Mouse (Mus musculus): ENCODE data around the gene Rhot1. TPM values are rescaled to one million over a fixed set of nuclear protein-coding genes. Genes with fewer than 3 reads are reported as not detected.
A peak's percentile ranks its signal among the peaks of the same experiment; 100 is the strongest.
"Not testable (repeated sequence)": the region's sequence is repeated elsewhere in the genome, so short reads cannot be mapped to it uniquely, and the experiment has no call there.

Rhot1 gene
- polyA plus RNA-seq, 1 experiment: 24.9 TPM

DNA sequence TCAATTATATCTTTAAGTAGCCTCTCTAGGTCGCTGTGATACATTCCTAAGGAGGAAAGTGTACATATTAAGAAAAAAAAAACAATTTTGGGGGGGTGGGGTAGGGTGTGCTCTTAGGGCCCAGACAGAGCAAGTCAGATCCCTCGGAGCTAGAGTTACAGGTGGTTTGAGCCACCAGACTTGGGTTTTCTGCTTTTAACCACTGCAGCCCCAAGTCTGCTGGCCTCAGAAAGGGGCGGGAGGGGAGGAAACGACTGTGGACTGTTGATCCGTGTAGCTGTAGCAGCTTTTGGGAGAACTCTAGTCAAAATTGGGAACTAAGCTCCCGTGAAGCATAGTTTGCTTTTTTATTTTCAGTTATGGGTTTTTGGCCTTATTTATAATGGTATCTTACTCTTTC, 1.5 kb downstream of the Rhot1 start:
- Histone ChIP-seq H3K36me3 (ENCODE audit: control insufficient read depth, insufficient read depth) (no peaks in the 10 kb centered on the region), H3K4me2 (ENCODE audit: low read depth) (peak overlapping the region; percentile 86), H3ac (ENCODE audit: control insufficient read depth, insufficient read length) (no peak overlapping the region), H3K4me3 (peak overlapping the region; percentile 80), H3K27me3 (ENCODE audit: control insufficient read depth, insufficient read depth, insufficient read length) (no peaks in the 10 kb centered on the region), H3K79me2 (ENCODE audit: control insufficient read depth, insufficient read depth) (peaks cover 57% of the 10 kb centered on the region)
- TF ChIP-seq POLR2A (IDR thresholded peaks at IDR 0.05; ENCODE audit: insufficient read length, low read depth) (no peak), MAX (IDR thresholded peaks at IDR 0.05; ENCODE audit: low read depth) (no peak), E2F4 (IDR thresholded peaks at IDR 0.05; ENCODE audit: insufficient read depth) (no peak), SRF (IDR thresholded peaks at IDR 0.05; ENCODE audit: control insufficient read depth, insufficient read length, low read depth) (no peak), CEBPB (IDR thresholded peaks at IDR 0.05; ENCODE audit: insufficient read depth, poor library complexity, severe bottlenecking) (no peak), MYOG (IDR thresholded peaks at IDR 0.05; ENCODE audit: control insufficient read depth in 1 of 3, insufficient read depth in 1 of 3, insufficient read length in 2 of 3, low read depth in 2 of 3) (no peak), REST (IDR thresholded peaks at IDR 0.05; ENCODE audit: insufficient read depth, insufficient read length) (no peak), TCF12 (IDR thresholded peaks at IDR 0.05; ENCODE audit: insufficient read depth, poor library complexity, severe bottlenecking) (no peak), TCF3 (IDR thresholded peaks at IDR 0.05; ENCODE audit: insufficient read length, low read depth) (no peak), MYOD1 (IDR thresholded peaks at IDR 0.05; ENCODE audit: control insufficient read depth in 1 of 3, insufficient read length in 2 of 3, low read depth in 2 of 3) (no peak), POLR2AphosphoS2 (IDR thresholded peaks at IDR 0.05; ENCODE audit: insufficient read length, low read depth) (no peak), USF1 (IDR thresholded peaks at IDR 0.05; ENCODE audit: low read depth) (no peak)

DNA sequence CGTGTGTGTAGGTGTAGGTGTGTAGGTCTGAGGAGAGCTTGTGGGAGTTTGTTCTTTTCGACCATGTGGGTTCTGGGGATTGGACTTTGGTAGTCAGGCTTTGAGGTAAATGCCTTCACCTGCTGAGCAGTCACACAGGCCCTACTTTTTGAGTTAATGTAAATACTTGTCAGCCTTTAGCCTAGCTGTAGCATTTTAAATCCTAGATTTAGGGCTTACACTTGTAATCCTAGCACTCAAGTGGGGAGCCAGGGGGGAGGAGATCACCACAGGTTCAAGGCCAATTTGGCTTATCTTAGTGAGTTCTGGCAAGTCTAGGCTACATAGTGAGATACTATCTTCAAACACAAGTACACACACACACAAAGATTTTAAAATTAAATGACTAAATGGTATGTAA, 3.5 kb downstream of the Rhot1 start:
- no peak for TF ChIP-seq POLR2A (IDR thresholded peaks at IDR 0.05; ENCODE audit: insufficient read length, low read depth)
- Histone ChIP-seq H3K27me3 (ENCODE audit: control insufficient read depth, insufficient read depth, insufficient read length) (no peaks in the 10 kb centered on the region), H3K4me2 (ENCODE audit: low read depth) (no peak overlapping the region), H3ac (ENCODE audit: control insufficient read depth, insufficient read length) (no peak overlapping the region), H3K79me2 (ENCODE audit: control insufficient read depth, insufficient read depth) (peaks cover 76% of the 10 kb centered on the region), H3K4me3 (no peak overlapping the region), H3K36me3 (ENCODE audit: control insufficient read depth, insufficient read depth) (peaks cover 5% of the 10 kb centered on the region)

DNA sequence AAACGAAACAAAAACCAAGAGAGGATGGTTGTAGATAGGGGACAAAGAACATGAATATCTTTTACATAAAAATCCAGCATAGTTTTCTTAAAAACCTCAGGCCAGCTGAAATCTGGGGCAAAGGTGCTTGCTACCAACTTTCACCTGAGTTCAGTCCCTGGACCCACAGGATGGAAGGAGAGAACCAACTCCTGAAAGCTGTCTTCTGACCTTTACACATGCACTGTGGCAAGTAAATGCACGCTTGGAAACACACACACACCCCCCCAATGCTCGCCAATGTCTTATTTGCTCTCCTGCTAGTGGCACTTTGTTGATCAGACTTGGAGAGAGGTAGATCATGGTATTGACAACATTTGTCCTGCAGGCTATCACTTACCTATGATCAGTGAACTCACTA, 6.5 kb downstream of the Rhot1 start:
- no peak for TF ChIP-seq TCF3 (IDR thresholded peaks at IDR 0.05; ENCODE audit: insufficient read length, low read depth)
- no peak for TF ChIP-seq MYOG (IDR thresholded peaks at IDR 0.05; ENCODE audit: control insufficient read depth in 1 of 3, insufficient read depth in 1 of 3, insufficient read length in 2 of 3, low read depth in 2 of 3)
- no peak for TF ChIP-seq E2F4 (IDR thresholded peaks at IDR 0.05; ENCODE audit: insufficient read depth)
- no peak for TF ChIP-seq REST (IDR thresholded peaks at IDR 0.05; ENCODE audit: insufficient read depth, insufficient read length)
- no peak for TF ChIP-seq USF1 (IDR thresholded peaks at IDR 0.05; ENCODE audit: low read depth)
- TF ChIP-seq TCF12 (IDR thresholded peaks at IDR 0.05; ENCODE audit: insufficient read depth, poor library complexity, severe bottlenecking): no peak
- no peaks in the 10 kb centered on the region for H3K27me3 ChIP-seq (ENCODE audit: control insufficient read depth, insufficient read depth, insufficient read length)
- H3K4me3 ChIP-seq: no peak overlapping the region
- H3K79me2 ChIP-seq (ENCODE audit: control insufficient read depth, insufficient read depth): peaks cover 98% of the 10 kb centered on the region
- no peak overlapping the region for H3K4me2 ChIP-seq (ENCODE audit: low read depth)
- H3K36me3 ChIP-seq (ENCODE audit: control insufficient read depth, insufficient read depth): peaks cover 5% of the 10 kb centered on the region
- H3ac ChIP-seq (ENCODE audit: control insufficient read depth, insufficient read length): no peak overlapping the region

DNA sequence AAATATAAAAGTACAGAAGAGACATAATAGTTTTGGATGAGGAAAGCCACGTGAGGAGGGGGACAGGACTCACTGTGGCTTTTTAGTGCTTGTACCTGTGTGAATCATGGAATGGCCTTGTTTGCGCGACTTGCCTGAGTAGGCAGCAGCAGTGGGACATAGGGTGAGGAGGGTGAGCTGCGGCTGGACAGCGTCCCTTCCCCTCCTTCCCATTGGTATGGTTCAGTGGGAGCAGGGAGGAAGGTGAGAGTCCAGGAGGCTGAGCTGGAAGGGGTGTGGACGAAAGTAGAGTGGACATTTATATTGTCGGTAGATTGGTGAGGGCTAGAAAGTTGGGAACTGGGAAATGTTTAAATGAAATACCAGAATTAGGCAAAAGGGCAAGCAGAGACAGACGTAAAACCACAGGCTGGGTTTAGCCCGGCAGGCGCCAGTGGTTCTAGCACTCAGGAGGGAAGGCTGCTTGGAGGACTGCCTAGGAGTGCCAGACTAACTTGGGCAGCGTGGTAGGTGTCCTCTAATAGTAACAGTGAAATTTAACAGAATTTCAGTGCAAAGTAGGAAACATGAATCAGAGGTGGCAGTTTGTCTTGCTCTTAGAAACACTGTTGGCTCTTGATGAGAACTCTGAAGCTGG, 10.0 kb downstream of the Rhot1 start:
- no peak for TF ChIP-seq MYOG (IDR thresholded peaks at IDR 0.05; ENCODE audit: control insufficient read depth in 1 of 3, insufficient read depth in 1 of 3, insufficient read length in 2 of 3, low read depth in 2 of 3)
- TF ChIP-seq TCF3 (IDR thresholded peaks at IDR 0.05; ENCODE audit: insufficient read length, low read depth): no peak
- no peak for TF ChIP-seq POLR2A (IDR thresholded peaks at IDR 0.05; ENCODE audit: insufficient read length, low read depth)
- TF ChIP-seq CEBPB (IDR thresholded peaks at IDR 0.05; ENCODE audit: insufficient read depth, poor library complexity, severe bottlenecking): no peak
- TF ChIP-seq REST (IDR thresholded peaks at IDR 0.05; ENCODE audit: insufficient read depth, insufficient read length): no peak
- no peak for TF ChIP-seq E2F4 (IDR thresholded peaks at IDR 0.05; ENCODE audit: insufficient read depth)
- no peak for TF ChIP-seq TCF12 (IDR thresholded peaks at IDR 0.05; ENCODE audit: insufficient read depth, poor library complexity, severe bottlenecking)
- no peak for TF ChIP-seq MAX (IDR thresholded peaks at IDR 0.05; ENCODE audit: low read depth)
- no peak for TF ChIP-seq MYOD1 (IDR thresholded peaks at IDR 0.05; ENCODE audit: control insufficient read depth in 1 of 3, insufficient read length in 2 of 3, low read depth in 2 of 3)
- no peak for TF ChIP-seq POLR2AphosphoS2 (IDR thresholded peaks at IDR 0.05; ENCODE audit: insufficient read length, low read depth)
- TF ChIP-seq USF1 (IDR thresholded peaks at IDR 0.05; ENCODE audit: low read depth): no peak
- TF ChIP-seq SRF (IDR thresholded peaks at IDR 0.05; ENCODE audit: control insufficient read depth, insufficient read length, low read depth): no peak
- Histone ChIP-seq H3K4me3 (no peak overlapping the region), H3K79me2 (ENCODE audit: control insufficient read depth, insufficient read depth) (peaks cover 69% of the 10 kb centered on the region), H3K36me3 (ENCODE audit: control insufficient read depth, insufficient read depth) (peaks cover 11% of the 10 kb centered on the region), H3K4me2 (ENCODE audit: low read depth) (no peak overlapping the region), H3K27me3 (ENCODE audit: control insufficient read depth, insufficient read depth, insufficient read length) (no peaks in the 10 kb centered on the region), H3ac (ENCODE audit: control insufficient read depth, insufficient read length) (no peak overlapping the region)

DNA sequence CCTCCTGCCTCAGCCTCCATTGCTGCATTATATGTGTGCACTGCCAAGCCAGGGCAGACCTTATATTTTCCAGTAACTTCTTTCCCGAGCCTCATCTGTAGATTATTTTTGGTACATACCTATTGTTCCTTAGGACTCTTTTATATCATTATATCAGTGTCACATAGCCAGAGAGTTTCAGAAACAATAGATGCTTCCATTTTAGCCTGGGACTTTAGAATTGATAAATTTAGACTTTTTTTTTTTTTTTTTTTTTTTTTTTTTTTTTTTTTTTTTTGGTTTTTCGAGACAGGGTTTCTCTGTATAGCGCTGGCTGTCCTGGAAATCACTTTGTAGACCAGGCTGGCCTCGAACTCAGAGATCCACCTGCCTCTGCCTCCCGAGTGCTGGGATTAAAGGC, 21.2 kb downstream of the Rhot1 start:
- H3K79me2 ChIP-seq (ENCODE audit: control insufficient read depth, insufficient read depth); H3K27me3 ChIP-seq (ENCODE audit: control insufficient read depth, insufficient read depth, insufficient read length); H3K4me2 ChIP-seq (ENCODE audit: low read depth); H3K4me3 ChIP-seq; H3ac ChIP-seq (ENCODE audit: control insufficient read depth, insufficient read length): not testable (repeated sequence)
- peaks cover 46% of the 10 kb centered on the region for H3K36me3 ChIP-seq (ENCODE audit: control insufficient read depth, insufficient read depth)

All from myocyte (in vitro differentiated cells).